Mouse (Mus musculus): ENCODE measurements around the gene Olfr1107.

Gene Olfr1107

DNA sequence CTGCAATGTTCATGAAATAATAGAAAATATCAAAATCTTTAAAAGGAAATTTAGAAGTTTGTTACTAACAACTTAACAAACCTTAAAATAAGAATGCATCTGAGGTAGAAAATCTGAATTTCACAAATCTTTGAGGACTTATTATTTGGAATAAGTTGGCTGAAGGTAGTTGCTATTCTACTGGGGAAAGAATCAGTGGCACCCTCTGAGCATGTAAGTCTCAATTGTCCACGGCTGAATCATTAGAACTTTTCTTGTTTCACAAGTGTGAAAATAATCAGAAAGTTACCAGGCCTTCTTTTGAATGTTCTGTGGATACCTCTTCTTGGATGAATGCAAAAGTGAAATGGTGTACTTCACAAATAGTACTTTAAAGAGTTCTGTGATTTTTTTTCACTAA, at the start of gene Olfr1107:
Olfr1107 (minus strand) TSS at position 101 of the 400 bp plus-strand sequence.
- in situ Hi-C loops (cut with MboI, MseI), result no loop called here

DNA sequence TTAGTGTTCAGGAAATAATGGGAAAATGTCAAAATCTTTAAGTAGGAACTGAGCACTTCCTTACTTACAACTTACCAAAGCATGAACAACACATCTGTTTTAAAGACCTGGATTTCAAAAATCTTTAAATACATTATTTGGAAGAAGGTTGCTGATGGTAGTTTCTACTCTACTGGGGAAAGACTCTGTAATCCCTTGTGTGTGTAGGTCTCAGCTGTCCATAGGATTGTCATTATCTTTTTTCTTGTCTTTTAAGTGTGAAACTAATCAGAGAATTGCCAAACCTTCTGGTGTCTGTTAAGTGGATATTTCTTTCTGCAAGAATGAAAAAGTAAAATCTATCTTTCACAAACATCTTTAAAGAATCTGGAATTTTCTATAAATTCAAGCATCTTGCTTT, 38.9 kb upstream of the Olfr1107 start, which contains the start of gene Olfr259:
Olfr259 (minus strand) TSS at position 101 of the 400 bp plus-strand sequence.
- in situ Hi-C loops (cut with MboI, MseI), result no loop called here

DNA sequence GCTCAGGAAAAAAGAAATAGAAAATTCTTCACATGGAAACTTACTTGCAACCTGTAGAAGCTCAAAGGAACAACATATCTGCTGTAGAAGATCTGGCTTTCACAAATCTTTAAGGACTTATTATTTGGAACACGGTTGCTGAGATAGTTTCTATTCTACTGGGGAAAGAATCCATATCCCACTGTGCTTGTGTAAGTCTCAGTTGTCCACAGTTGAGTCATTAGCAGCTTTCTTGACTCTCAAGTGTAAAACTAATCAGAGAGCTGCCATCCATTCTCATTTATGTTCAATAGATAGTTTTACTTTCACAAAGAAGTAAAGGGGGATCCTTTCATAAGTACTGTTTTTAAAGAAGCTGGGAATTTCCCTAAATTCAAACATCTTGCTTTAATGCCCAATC, 20.3 kb upstream of the Olfr1107 start, which contains the start of gene Olfr1109:
Olfr1109 (minus strand) TSS at position 101 of the 400 bp plus-strand sequence.
- in situ Hi-C loops (cut with MboI, MseI), result no loop called here

DNA sequence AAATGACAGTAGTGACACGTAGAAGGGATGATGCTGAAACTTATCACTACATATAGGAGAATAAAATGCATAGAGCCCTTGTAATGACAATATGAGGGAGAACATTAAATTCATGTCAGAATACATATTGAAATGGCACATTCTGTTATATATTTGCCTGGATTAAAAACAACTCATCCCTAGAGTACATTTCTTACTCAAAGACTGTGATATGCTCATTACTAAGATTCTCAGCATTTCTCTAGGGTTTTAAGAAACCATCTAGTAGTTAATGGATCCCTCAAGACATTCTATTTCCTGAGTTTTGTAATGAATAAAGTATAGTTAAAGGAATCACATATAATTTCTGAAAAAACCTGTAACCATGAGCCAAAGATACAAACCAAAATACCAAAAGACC, 23.4 kb downstream of the Olfr1107 start, which contains the start of gene Olfr1106:
Olfr1106 (minus strand) TSS at position 101 of the 400 bp plus-strand sequence.
- in situ Hi-C loops (cut with MboI, MseI), result no loop called here

GRCm38 (mm10) chr2:87036431-87036830, 39.2 kb downstream of the Olfr1107 start, which contains the start of gene Olfr1105:
Gene Olfr1105 (minus strand): TSS chr2:87036531.
- in situ Hi-C loops (cut with MboI, MseI), result no loop called here

GRCm38 (mm10) chr2:87026980-87027379, 48.6 kb downstream of the Olfr1107 start, which contains the start of gene Olfr1104:
Gene Olfr1104 (minus strand): TSS chr2:87027080.
- in situ Hi-C loops (cut with MboI, MseI), result no loop called here

All from regulatory T cell (primary cell).